Mouse (Mus musculus) right cerebral cortex, postnatal 4 days (tissue): ENCODE measurements around the gene Atmin.

Experiments
- DNase-seq: peaks from one replicate; pipeline ENCODE4 v3.0.0-alpha.2; 2022

Gene Atmin

DNA sequence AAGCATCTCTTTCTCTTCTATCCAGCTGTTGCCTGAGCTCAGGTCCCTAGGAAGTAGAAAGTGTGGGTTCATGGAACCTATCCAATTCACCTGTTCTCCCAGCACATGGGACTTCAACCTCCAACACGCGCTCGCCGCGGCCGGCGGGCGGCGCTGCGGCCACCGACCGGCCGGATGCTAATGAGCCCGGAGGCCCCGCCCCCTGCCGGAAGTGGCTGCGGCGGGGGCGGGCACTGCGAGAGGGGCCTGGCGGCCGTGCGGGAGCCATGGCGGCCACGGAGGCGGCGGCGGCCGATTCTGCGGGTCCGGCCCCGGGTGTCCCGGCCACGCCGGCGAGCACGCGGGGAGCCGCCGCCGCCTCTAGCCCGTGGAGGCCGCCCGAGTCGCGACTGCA, at the start of gene Atmin:
TSS of gene Atmin (plus strand) at position 233 of the 394 bp plus-strand sequence.
- peak; percentile 89 for DNase-seq

DNA sequence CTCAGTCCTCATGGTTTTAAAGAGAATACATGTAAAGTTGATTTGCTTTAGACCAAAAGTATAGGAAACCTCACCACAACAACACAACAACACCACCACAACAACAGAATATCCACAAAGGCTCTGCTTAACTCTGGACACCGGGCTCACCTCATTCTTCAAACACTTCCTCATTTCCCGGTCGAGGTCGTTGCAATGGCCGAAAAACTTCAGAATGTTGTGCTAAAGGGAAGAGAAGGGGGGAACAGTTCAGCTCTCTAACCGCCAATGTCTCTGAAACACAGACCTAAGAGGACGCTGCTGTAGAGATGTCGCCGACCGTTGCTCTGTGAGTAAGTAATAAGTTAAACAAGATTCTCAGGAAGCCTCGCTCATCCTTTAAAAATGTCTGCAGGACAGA, 49.3 kb upstream of the Atmin start:
- no peak for DNase-seq

DNA sequence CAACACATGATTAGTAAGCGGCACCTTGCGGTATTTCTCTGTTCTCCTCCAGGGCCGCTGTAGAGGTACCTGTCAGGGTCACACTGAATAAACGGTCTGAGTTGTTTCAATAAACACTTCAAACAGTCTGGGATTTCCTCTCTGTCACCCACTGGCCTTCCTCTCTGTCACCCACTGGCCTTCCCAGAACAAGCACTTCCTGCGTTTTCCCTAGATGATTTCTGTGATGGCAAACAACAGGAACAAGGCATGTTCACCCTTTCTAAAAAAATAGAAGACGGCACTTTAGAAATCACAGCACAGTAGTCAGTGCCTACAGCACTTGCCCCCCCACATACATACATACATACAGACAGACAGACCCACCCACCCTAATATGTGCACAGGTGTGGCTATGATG, 47.7 kb upstream of the Atmin start:
- DNase-seq = no peak

DNA sequence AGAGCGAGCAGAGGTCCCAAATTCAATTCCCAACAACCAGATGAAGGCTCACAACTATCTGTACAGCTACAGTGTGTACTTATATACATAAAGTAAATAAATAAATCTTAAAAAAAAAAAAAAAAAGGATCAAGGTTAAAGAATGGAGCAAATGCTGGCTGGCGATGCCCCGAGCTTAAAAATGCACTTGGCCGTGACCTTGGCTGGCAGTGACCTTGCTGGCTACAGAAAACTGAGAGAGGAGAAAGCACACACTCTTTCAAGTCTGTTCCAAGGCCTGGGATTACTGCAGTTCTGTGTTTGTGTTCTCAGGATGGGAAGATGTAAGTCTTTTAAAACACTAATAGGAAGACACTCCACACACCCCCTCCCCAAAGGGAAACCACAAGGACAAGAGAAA, 38.5 kb upstream of the Atmin start:
- DNase-seq = no peak

DNA sequence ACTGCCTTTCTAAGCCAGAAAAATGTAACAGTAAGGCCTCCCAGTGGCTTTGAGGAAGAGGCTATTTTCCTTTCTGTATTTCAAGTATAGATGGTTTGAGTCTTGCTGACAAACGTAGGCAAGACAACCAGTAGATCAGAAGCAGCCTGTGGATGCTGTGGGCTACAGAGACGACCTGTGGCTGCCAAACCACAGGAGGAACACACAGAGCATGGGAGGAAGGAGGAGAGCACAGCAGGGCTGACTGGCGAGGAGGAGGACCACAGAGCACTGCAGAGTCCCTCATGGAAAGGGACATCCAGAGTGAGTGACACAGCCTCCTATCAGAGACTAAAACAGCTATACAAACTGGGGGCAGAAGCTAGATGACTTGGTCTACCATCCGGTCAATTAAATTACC, 37.9 kb upstream of the Atmin start:
- no peak for DNase-seq

DNA sequence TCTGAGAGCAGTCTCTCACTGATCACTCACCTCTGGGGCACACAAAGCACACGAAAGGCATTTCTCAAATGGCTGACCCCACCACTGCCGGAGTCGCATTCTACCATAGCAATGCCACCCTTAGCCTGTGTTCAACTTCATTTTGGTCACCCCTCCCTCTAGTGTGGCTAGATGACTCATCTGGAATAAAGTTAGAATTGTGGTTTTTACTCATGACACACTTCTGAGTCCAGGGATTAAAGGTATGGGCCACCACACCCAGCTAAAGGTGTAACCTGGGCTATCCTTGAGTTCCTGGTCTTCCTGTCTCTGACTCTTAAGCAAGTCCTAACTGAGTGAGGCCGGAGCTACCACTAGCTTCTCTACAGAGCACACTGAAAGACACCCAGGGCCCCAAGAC, 37.4 kb upstream of the Atmin start:
- no peak for DNase-seq

DNA sequence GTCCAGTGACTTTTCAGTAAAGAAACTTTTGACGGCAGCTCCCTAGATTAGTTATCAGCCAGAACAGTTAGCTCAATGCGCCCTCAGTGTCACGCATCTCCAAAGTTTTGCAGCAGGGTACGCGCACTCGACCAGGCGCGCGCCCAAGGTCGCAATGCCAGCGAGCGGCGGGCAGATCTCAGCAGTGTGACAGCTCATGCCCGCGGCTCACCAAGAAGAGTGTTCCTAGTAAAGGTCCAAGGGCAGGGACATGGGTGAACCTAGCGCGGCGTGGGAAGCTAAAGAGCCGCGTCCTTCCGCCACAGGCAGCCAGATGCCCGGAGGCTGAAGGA, 22.2 kb upstream of the Atmin start:
- no peak for DNase-seq

DNA sequence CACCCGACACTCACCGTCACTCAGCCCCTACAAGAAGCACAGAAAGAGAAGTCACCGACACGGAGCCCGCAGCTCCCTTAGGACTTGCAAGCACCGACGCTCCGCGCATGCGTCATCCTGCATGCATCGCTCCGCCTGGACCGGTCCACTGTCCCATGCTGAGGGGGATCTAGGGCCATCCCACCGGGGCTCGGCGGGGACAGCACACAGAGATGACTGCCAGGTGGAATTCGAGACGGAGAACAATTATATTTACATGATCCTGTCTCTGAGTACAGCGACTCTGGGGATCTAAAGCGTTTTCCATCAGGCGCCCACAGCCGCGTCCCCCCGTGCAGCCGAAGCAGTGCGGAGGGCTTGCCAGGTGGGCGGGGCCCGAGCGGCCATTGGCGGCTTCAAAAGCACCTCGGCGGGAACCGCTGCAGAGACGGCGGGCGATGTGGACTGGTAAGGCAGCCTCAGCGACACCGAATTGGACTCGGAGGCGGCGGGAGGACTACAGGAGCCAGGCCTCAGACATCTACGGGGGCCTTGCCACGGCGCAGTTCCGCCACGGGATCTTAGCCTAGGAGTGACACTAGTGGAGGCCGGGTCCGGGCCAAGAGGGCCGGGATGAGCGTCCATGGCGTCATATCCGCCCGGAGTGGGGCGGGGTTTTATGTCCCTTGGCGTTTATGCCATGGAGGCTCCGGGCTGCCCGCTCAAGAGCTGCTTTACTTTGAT, 21.7 kb upstream of the Atmin start, which contains the start of the genes Cmc2 and Cenpn:
TSS of gene Cmc2 (minus strand) at position 119 of the 723 bp plus-strand sequence.
TSS of gene Cenpn (plus strand) at position 394 of the 723 bp plus-strand sequence.
- peak; percentile 94 for DNase-seq

DNA sequence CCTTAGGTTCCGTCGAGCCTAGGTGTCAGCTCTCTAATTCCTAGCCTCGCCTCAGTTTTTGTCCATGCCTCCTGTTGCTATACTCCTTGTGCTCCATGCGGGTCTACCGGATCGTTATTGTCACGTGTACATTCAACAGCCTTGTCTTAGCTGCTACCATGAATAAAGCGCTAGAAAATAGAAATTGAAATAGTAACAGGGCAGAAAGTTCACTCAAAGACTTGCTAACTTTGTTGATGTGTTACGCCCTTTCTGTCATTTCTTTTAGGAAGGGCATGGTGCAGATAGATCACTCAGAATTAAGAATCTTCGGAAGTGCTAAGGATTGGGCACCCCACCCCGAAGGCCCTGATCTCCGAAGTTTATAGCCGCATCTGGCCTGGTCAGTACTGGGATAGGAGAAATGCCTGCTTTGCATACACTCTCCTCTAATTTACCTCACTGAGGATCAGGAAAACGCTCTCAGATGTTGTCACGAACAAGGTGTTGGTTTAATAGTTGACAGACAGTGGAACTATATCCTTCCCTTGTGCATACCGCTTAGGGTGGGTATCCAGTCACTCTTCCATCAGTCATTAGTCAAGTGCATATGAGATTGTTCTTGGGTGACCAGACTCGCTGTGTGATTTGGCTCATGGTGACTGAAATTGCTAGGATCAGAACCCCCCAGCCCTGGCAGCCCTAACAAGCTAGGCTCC, 21.0 kb upstream of the Atmin start:
- no peak for DNase-seq

DNA sequence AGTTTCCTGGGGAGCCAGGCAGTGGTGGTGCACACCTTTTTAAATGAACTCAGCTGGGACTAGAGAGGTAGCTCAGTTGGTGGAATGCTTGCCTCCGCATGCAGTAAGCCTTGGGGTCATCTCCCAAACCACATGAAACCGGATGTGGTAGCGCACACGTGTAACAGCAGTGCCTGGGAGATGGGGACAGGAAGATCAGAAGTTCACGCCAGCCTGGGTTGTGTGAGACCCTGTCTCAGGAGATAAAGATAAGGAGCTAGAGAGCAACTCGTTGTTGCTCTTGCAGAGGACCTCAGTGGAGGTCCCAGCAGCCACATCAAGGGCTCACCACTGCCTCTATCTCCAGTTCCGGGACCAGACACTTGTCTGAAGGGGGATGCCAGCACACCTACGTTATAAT, 19.7 kb upstream of the Atmin start:
- DNase-seq = no peak

DNA sequence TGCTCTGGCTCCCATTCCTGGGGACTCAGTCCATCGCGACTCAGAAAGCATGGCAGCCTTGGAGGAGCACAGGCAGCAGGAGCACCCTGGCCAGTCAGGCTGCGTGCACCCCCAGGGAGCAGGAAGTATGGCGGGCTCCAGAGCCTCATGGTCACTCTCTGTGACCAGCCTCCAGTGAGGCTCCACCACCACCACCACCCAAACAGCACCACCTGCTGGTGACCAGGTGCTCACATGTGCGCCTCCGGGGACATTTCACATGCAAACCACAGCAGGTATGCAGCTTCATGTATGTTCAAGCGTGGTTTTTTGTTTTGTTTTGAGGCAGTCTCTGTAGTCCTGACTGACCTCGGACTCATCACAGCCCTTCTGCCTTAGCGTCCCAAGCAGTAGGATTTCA, 15.3 kb upstream of the Atmin start:
- peak; percentile 23 for DNase-seq

DNA sequence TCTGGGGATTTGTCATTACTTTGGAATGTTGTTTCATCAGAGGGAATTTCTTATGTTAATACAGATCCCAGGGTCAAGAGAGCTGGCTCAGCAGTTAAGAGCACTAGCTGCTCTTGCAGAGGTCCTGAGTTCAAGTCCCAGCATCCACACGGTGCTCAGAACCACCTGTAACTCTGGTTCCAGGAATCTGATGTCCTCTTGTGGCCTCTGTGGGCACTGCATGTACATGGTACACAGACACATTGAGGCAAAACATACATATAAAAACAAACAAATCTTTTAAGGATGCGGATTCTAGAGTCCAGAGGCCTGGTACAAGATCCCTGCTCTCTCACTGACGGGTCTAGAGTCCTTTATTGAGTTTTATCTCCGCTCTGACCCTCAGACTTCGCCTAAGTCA, 14.6 kb upstream of the Atmin start:
- DNase-seq = no peak

DNA sequence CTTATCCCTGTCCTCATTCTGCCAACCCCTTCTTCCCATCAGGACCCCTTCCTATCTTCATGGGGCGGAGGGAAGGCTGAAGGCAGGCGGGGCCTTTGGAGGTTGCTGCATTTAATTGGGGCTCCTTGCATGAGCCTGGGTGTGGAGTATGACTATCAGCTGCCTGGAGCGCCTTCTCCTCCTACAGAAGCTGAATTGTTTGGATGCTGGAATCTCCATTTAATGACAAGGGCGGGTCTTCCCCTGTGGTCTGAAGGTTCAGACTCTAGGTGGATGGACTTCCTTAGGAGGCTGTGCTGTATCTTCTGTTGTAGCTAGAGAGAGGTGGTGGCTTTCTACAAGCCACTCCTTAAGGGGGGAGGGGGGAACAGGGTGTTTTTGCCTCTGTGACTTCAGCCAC, 8.2 kb upstream of the Atmin start:
- no peak for DNase-seq

DNA sequence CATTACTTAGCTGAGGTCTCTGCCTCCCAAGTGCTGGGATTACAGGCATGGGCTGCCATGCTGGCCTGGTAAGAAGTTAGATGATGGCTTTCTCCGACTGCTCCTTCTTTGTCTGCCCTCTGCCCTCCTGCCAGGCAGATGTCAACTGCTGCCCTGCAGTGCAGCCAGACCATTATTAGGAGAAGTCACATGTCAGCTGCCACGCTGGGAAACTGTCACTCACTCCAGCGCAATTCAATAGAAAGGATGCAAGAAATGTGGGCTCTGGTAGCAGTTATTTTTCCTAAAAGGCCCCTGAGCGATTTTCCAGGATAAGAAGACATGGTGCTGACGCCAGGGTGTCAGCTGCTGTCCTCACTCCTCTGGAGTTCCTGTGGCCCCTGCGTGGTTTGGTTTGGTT, 7.7 kb upstream of the Atmin start:
- DNase-seq = no peak

DNA sequence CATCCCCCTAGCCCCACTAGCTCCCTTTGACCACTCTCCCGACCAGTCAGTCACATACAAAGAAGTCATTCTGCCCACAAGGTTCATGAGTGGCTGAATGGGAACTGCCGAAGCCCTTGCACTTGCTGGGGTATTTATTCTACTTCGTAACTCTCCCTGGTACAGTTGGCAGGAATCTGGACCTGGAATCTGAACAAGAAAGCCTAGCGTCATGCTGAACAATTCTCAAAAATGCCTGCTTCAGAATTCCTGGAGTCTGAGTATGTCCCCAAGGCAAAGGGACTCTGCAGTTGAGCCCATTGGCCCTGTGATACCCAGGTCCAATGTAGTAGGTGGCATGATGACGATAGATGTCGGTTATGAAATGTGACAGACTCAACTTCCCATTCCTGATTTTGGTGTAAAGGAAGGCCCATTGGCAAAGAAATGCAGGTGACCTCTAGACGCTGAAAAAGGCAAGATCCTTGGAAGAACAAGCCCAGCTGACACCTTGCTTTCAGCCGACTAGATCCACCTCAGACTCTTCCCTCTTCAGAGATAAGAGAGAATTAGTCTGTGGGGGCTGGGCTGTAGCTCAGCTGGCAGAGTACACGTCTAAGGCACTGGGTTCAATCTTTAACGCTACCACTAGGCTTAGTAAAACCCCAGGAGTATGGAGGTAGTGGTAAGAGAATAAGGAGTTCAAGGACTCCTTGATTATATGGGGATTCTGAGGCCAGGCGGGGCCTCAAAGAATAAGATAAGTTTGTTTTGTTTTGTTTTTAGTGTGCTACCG, 722 bp upstream of the Atmin start:
- no peak for DNase-seq

DNA sequence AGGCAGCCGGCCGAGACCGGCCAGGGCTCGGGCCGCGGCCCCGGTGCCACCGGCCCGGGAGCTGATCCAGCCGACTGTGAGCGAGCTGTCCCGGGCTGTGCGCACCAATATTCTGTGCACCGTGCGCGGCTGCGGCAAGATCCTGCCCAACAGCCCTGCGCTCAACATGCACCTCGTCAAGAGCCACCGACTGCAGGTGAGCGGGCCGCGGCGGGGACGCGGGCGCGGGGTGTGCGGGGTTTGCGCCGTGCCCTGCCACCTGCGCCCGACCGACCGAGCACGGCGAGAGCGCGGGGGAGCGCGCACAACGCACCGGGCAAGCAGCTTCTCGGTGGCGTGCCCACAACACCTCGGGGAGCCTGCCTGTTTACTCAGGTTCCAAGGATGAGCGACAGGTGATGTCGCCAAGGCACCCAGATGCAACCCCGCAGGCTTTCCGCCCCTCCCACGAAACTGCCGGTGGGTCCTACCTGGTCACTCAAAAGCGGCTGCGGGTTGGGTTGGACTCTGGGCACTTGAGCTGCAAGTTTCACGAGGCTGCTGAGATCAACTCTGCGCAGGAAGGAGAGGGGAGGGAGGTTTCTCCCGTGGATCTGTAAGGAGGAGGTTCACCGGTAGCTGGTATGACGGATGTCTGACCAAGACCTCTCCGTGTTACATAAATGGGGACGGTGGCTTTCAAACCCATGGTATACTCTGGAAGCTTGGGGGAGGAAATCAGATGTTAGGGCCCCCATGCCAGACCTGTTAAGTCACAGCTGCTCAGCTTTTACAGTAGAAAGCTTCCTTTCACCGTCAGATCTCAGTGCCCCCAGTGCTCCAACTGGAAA, 577 bp downstream of the Atmin start:
- peak; percentile 16 for DNase-seq

DNA sequence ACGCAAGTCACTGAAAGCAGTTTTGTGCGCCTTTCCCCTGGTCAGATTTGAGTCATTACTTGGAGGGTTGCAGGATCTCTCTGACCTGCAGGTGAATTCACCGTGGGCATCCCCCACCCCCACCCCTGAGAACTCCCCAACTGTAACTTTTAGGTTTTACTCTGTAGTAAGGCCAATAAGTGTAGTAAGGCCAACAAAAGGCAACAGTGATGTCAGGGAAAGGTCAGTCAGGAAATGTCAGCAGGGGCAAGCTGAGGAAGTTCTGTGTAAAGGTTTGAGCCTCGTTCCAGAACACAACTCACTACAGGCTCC, 1.1 kb downstream of the Atmin start:
- DNase-seq = no peak

DNA sequence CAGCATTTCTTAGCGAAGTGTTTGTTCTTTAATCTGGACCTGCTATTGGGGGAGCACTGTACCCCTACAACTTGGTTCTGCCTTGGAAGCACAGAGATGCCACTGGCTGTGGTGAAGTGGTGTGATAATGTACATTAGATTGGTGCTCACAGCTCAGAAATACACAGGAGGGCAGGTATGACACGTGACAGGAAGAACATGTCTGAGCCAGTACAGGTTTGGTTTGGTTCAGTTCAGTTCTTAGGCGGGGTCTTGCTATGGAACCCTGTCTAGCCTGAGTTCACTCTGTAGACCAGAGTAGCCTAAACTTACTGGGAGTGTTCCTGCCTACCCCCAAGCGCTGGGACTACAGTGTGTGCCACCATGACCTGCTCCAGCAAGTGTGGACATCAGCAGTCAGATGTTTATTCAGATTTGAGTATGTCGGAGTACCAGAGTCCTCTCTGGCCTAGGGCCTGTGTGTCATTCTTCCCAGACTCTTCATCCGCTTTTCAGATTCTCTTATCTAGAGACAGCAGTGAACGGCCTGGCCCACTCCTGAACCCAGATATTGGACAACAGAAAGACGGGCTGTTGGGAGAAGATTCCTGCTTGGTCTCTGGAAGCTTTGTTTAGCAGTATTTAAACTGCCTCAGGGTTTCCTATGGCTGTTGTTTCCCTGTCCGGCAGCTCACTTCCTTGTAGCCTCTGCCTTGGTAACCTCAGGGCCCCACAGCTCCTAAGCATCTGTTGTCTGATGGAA, 2.1 kb downstream of the Atmin start:
- DNase-seq = no peak

DNA sequence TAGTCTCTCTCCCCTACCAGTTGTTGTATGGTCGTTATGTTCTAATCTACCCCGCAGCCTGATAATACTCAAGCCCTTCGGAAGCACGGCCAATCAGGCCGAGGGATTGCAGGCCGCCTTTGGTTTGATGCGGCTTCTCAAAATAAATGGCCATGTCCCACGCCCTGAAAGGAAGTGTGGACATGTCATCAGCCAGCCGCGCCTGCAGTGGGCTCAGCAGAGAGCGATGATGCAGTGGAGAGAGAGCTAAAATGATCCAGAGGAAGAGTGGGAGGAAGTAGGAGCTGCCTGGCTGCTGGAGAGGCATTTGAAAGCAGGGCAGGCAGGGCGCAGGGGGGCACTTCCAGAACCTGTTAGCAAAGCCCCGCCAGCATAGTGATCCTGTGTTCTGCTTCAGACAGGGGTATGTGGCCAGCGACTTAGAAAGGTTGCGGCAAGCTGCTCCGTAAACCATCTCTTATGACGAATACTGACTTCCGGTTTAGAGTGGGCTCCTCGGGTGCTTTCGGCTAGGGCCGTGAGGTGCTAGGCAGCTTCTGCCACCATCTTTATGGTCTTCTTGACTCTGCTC, 3.2 kb downstream of the Atmin start:
- DNase-seq = no peak

DNA sequence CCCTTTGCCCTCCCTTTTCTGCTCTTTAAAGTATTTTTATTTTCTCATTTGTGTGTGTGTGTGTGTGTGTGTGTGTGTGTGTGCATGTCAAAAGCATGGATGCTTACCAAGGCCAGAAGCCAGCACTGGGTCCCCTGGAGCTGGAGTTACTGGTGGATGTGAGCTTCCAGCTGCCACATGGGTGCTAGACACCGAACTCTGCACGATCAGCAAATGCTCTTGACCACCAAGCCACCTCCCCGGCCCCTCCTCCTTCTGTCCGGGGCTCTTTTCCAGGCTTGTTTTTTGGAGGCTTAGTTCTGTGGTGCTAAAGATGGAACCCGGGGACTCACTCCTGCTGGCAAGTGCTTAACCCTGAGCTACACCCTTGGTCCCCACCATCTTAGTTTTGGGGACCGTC, 3.7 kb downstream of the Atmin start:
- no peak for DNase-seq

DNA sequence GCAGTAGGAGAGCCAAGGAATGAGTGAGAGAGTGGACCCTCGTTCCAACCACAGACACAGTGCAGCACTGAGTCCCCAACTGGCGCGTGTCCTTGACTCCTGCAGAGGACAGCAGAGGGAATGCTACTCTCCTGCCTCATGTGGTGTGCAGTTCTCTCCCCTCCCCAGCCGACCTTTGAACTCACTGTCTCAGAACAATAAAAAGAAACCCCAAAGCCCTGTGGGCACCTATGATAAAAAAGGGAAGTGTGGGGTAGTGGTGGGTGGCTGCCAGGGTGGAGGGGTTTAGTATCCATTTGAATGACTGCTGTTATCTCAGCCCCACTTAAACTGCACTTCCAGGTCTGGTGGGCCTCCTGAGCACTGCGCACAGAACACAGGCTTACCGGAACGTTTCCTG, 4.4 kb downstream of the Atmin start:
- no peak for DNase-seq

DNA sequence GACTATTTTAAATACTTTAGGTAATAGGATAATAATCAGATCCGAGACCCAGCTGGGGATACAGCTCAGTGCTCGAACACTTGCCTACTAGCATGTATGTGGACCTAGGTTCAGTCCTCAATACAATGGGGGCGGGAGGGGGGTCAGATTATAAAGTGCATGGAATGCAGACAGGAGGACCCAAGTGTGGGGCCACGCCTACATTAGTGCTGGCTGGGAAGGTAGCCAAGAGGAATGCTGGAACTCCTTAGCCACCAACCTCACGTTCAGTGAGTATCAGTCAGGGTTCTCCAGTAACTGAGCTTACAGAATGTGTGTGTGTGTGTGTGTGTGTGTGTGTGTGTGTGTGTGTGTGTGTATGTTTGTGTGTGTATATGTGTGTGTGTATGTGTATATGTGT, 8.2 kb downstream of the Atmin start:
- DNase-seq = no peak
